Mouse (Mus musculus): ENCODE measurements at regions not wholly inside any gene's neighbourhood (a gene's known extent, or its start where the extent isn't known, plus 50 kb on each side); places are given as distances from the start of the nearest gene placed in this dataset.

DNA sequence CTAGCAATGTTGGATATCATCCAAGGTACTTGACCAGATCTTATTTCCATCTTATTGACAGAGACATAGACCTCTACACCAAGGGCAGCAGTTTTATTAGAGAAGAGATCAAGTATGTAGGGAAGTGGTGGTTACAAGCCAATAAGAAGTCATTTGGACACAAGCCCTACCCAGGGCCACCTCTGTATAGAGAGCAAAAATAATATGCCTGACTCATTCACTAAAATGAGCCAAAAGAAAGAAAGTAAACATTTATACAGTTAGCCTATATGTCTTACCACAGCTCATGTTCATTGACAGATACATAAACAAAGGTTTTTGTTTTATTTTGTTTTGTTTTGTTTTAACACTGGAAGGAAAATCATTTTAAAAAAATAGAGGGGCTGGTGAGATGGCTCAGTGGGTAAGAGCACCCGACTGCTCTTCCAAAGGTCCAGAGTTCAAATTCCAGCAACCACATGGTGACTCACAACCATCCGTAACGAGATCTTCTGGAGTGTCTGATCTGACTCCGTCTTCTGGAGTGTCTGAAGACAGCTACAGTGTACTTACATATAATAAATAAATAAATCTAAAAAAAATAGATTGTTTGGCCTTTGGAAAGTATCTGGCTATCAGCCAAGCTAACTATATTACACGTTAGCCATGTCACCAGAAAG is 76.9 kb downstream of the Rlim start:
- Histone ChIP-seq H3K27me3 (replicated peaks) (peaks cover 7% of the 10 kb centered on the region), H3K9ac (no peak overlapping the region), H3K4me1 (no peaks in the 10 kb centered on the region), H3K27ac (no peak overlapping the region), H3K9me3 (no peaks in the 10 kb centered on the region), H3K4me2 (no peak overlapping the region), H3K36me3 (replicated peaks) (no peaks in the 10 kb centered on the region), H3K4me3 (no peak overlapping the region)
- WGBS = 86% methylated on average over 5 of the region's 5 CpGs
- no peak for ATAC-seq (replicated peaks)

DNA sequence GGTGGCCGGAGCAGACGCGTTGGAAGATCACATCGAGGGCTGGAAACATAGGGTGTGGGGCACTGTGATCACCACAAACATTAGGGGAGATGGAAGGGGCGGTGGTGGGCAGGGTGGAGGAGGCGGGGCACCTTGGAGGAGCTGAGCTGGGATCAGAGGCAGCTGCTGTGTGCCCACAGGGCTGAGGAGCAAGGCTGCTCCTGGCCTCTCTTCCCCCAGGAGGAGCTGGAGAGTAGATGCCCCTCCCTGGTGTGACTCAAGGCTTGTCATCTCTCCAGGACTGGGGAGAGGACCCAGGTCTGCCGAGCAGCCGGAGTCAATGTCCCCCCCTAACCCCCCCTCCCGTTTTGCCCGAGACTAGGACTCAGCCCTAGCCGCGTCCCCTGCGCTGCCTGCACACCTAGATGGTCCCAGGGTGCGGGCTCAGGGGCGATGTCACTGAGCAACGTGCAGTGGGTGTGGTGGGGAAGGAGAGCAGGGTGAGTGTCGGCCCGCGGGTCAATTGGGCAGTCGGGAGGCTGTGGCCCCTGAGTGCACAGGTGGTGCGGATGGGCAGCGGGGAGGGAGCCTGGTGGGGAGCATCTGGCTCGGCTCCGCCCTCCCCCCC is 57.6 kb upstream of the Slc16a2 start:
- H3K4me3 ChIP-seq = peak overlapping the region; percentile 19; the same call in 1 of the 2 replicates
- no peaks in the 10 kb centered on the region for H3K36me3 ChIP-seq (replicated peaks)
- H3K27me3 ChIP-seq (replicated peaks) = peaks cover 25% of the 10 kb centered on the region
- no peak overlapping the region for H3K9ac ChIP-seq
- ATAC-seq (replicated peaks) = 0 out of 2 replicates have a peak, but pooled peaks have one; percentile 33
- H3K4me1 ChIP-seq = no peaks in the 10 kb centered on the region
- 26% methylated on average over 23 of the region's 24 CpGs for WGBS
- no peak overlapping the region for H3K27ac ChIP-seq
- H3K9me3 ChIP-seq = no peaks in the 10 kb centered on the region
- H3K4me2 ChIP-seq = peak overlapping the region; percentile 46
